Mouse (Mus musculus) adrenal gland, adult 18-20 months (tissue): ENCODE results near the gene Gm28053. TPM values are rescaled to one million over a fixed set of nuclear protein-coding genes. Genes with fewer than 3 reads are reported as not detected.
A peak's percentile ranks its signal among the peaks of the same experiment; 100 is the strongest.

ENCODE experiments used
- DNase-seq, 2 experiments: peaks; one replicate each; pipeline ENCODE4 v3.0.0; 2021 to 2022; ENCODE audit warnings: low spot score in 2 of 2
- total RNA-seq, 2 experiments: library from RNA; stranded (reverse); gene quantifications; 1 replicate in 1 of 2; 2 replicates in 1 of 2; pipeline ENCODE4 v1.2.3; 2021

Gene Gm28053
- total RNA-seq, 2 experiments from 2014 or later: 2.0 to 3.0 TPM

DNA sequence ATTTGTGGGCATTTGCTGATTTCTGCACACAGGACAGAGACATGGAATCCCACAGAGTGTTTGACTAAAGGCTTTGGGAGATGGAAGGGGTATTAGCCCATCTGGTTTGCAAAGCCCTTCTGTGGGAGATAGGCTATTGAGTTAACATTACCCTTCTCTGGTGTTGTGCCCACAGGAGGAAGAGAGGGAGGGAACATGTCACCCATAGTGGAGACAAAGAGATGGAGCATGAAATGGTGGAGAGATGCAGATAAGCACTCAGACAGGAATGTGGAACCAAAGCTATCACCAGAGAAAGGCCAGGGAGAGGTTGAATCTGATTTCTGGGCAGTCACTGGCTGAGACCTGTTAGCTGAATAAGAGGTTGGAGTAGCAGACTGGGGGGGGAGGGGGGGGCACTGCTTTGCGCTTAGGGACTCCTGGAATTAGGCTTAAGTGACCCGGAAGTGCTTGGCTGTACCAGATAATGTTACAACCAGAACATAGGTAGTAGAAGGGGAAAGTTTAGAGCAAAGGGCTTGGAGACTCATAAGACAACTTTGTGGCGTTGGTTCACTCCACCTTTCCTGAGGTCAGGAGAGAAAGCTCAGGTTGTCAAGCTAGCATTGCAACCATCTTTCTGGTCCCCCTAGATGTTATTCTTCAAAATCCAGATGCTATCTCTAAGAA is 22.2 kb downstream of the Gm28053 start:
- DNase-seq: no peak

DNA sequence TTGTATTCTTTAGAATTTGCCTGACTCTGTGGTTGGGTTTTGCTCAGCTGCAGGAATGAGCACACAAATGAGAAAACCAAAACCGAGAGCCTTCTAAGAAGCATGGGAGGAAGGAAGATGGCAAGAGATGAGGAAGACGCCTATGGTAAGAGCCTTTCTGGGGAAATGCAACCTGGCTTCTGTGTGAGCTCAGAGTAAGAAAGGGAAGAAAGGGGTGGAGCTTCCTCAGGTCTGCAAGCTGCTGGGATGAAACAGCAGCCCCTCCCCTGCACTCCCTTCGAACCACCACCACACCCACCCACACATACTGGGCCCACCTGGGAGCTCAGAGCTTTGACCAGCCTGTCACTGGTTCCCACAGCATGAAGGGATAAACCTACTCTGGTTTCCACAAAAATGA is 22.9 kb downstream of the Gm28053 start:
- no peak for DNase-seq

DNA sequence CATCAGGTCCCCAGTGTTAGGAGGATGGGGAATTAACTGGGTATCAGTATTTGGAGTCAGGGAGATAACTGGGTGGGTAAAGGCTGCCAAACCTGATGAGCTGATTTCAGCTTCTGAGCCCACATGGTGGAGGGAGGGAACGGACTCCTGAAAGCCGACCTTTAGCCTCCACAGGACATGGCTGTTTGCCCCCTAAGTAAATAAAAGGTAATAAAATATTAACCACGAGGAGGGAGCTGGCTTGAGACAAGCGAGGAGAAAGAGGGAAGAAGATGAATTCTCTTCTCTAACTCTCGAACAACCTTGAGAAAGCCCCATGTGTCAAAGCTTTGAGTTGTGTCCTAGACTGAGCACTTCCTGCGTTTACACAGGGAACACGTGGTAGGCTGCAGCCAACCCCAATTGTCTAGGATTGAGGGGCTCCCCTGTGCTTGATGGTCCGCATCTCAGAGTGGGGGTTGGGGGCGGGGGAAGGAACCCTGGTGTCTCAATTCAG is 23.4 kb downstream of the Gm28053 start:
- DNase-seq: no peak

DNA sequence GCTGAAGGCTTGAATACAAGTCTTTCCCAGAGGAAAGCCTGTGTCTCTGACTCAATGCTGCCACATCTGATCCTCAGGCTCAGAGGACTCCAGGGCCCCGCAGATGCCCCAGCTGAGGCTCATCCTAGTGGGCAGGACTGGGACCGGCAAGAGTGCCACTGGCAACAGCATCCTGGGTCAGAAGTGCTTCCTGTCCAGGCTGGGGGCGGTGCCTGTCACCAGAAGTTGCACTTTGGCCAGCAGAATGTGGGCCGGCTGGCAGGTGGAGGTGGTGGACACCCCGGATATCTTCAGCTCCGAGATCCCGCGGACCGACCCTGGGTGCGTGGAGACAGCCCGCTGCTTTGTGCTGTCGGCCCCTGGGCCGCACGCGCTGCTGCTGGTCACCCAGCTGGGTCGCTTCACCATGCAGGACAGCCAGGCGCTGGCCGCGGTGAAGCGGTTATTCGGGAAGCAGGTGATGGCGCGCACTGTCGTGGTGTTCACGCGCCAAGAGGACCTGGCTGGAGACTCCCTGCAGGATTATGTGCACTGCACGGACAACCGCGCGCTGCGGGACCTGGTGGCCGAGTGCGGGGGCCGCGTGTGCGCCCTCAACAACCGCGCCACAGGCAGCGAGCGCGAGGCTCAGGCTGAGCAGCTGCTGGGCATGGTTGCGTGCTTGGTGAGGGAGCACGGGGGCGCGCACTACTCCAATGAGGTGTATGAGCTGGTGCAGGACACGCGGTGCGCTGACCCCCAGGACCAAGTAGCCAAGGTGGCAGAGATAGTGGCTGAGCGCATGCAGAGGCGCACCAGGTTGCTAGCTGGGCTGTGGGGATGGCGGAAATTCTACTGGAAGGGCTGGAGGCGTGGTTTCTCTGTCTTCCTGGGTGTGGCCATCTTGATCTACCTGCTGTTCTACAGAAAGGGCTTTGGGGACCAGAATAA is 24.3 kb downstream of the Gm28053 start:
- peak in 1 of 2 experiments; percentile 12 for DNase-seq

DNA sequence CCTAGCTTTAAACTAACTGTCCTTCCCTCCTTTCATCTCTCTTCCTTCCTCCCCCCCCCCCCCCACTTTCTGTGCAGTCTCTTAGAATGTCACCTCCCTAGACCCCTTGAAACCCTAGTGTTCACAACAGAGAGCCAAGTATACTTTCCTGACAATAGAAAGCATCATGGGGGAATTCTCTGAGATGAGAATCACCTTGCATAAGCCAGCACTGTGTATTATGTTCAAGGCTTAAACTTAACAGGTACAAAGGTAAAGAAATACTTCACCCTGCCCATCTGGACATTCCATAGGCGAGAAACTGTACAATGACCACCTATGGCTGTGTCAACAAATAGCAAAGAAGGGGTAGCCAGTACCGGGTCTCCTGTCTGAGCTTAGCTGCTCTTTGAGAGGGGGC is 27.1 kb downstream of the Gm28053 start:
- no peak for DNase-seq

DNA sequence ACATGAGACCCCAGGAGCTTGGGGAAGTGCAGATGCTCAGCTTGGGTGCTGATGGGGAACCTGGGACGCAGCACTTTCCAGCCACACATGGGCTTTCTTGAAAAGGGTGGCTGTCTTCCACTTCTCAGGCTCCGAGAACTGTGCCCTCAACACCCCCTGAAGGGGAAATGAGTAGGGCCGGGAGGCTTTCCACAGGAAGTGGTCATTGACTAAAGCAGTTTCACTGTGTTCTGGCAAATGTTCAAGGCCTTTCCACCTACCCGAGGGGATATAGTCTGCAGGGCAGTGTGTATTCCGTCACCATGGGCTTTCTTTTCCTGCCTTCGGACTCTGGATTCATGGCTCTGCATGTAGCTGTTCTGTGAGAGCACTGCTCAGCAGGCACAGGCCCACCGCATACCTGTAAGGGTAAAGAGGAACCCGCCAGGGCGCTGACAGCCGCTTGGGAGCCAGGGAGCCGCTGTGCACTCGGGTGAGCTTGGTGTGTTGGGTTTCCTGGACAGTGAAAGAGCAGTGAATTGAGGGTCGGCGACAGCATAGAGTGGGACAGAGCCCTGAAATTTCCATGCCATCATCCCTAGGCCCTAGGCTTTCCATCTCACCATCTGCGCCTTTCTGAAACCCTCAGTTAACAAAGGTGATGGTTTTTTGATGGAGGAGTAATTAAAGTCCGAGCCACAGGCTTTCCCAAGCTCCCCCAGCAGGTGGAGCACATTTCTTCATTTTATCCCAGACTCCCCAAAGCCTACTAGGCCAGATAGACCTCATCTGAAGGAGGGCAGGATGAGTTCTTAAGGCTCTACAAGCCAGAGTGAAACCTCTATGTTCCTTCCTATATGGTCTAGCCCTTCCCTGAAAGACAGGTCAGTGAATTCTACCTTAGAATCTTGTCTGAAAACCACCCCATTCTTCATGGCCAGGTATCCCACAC is 27.8 kb downstream of the Gm28053 start, which contains the start of gene Gimap5:
TSS of gene Gimap5 (plus strand) at position 239 of the 931 bp plus-strand sequence.
- peak; percentile 22 to 38 for DNase-seq

DNA sequence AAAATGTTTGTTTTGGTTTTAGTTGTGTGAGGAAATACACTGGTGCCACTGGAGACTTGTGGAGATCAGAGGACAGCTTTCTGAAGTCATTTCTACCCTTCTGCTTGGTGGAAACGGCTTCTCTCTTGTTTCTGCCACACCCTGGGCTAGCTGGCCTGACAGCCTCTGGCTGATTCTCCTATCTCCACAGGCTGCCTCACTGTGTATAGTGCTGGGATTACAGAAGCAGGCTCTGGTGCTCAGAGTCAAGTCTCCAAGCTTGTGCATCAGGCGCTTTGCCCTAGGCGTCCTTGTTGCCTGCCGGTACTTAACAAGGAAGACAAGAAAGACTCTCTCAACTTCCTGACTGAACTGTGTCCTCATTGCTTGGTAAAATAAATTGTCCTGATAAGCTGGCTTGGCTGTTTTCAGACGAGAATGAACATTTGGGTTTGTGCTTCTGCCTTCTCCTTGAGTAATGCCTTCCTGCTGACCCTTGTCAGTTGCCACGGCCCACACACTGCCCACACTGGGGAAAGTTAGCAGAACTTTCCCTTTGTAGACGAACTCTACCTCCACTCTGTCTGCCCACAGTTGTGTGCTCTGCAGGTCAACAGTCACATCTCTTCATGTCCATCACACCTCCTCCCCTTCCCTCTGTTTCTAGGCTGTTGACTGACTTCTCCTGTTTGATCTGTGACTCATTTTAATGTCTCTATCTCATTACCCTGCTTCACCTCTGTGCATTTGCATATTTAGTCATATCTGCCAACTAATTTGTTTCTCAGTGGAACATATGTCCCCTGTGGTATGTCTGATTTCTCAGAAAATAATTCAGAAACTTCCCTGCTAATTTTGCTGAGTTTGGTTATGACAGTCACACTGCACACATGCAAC is 28.9 kb downstream of the Gm28053 start:
- no peak for DNase-seq

DNA sequence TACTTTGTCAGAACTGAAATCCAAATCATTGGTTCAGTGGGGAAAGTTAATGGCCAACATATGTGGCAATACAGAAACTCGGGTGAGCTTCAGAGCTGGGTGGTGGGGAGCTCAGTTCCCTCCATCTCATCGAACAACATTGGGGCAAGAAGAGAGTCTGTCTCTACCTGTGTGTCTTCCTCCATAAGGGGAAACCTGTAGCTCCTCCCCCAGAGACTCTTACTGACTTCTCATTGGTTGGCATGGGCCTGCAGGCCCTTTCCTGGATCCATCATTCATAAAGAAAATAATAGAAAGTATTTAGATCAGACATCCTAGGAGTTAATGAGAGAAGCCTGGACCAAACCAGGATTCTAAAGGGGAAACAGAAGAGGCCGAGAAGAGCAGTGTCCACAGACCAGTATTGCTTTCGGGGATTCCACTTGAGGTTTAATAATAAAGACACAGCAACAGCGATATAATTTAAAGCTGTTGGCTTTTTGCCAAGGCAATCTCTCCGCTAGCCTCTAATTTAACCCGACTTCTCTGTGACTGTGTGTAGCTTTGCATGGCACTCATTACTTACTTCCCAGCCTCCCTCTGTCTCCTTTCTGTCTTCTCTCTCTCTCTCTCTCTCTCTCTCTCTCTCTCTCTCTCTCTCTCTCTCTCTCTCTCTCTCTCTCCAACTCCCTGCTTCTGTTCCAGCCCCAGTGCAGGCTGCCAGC is 45.3 kb downstream of the Gm28053 start:
- DNase-seq: no peak

DNA sequence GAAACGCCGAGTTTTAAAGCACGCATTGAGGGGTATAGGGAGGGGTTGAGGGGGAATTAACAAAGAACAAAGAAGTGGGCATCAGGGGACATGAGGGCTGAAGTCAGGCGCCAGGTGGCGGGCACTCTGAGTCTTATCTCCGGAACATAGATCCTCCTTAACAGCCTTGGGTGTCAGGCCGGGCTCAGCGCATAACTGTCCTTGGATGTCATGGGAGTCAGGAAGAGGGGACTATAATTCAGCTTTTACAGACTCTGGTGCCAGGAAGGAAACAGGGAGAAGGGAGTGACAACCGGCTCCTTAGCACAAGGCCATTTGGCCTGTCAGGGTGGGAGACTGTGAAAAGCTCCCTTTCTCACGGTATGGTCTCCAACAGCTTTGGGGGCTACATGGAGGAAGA is 46.1 kb downstream of the Gm28053 start:
- DNase-seq: no peak

DNA sequence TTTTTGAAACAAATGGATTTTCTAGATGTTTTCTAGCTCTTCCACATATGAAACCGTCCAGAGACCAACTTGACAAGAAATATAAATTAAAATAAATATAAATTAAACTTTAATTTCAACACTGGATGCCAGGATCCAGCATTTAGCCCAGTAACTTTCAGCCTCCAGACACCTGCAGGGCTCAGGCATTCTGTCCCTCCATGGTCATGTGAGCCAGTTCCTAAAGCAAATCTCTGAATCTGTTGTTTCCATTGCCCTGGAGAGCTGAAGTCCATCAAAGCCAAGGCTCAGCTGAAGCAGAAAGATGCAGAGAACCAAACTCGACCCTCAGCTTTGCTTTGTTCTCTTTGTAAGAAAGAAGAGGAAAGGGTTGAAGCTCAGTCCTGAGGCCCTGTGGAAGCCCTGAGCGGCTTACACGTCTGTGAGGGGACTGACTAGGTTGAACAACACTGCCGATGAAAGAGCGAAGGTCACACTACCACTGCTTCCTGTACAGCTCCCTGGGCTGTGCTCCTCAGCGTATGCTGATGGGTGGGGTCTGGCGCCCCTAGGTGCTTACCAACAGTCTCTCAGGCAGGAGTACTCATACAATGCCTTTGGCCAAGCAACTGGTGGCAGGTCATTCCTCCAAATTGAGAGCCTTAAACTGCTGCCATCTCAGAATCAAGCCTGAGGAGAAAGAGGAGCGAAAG is 49.9 kb downstream of the Gm28053 start:
- no peak for DNase-seq

DNA sequence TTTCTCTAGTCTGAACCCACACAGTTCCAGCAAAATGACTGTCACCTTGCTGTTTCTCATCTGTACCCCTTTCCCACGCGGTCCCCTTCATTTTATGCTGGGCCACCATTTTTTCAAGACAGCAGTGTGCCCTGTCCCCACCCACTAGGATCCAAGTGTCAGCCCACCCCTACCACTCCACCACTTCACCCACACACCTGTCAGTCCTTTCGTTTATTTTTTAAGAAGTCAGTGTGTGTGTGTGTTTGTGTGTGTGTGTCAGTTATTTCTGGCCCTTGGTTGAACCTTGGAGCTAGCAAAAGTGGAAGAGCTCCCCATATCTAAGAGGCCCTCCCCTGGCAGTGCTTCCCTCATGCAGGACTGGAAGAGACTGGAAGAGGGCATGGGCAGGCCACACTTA is 50.5 kb downstream of the Gm28053 start:
- no peak for DNase-seq

DNA sequence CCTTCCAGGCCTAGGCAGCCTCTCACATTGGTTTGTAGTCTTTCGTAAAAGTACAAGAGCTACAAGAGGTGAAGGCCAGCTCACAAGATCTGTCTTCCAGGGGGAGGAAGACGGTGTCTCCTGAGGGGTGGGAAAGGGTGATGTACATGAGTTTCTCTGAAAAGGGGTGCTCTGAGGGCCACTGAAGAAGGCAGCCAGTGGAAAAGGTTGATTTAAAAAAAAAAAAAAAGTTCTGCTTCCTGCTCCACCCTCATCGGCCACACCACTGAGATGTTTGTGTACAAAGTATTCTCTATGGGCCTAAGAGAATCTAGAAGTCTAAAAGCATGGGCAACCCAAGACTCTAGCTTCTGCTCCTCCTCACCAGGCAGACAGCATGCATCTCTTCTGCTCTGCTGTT is 52.3 kb downstream of the Gm28053 start, which contains the start of gene Gimap3:
TSS of gene Gimap3 (minus strand) at position 156 of the 400 bp plus-strand sequence.
- DNase-seq: no peak

DNA sequence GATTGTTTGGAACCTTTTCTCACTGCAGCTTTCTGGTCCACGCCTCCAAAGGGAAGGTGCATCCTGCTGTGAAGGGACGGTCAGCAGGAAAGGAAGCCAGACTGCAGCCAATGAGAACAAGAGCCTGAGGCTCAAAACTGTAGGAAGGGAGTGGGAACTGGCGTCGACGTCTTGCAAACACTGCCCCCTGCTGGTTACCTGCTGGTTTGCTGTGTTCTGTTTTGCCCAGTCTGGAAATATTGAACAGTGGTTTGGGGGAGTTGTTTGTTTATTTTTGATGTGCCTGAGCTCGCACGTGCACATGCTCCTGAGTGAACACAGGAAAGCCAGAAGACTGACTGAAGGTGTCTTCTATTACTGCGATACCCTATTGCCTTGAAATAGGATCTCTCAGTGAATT is 53.6 kb downstream of the Gm28053 start:
- DNase-seq: peak; percentile 86

DNA sequence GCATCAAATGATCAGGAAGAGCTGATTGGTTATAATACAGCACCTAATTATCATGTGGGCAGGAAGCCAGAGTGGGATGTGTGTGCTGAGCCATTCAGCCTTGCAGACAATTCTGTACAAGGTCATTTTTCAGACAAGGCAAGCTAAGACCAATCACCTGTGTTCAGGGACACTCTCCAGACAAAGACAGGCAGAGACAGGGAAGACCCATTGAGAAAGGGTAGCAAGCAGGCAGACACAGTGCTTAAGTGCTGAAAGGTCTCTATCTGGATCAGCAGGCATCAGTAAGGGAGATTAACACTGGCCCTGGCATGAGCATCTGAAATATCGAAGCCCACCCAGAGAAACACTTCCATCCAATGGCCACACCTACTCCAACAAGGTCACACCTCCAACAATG is 66.0 kb downstream of the Gm28053 start:
- DNase-seq: no peak

DNA sequence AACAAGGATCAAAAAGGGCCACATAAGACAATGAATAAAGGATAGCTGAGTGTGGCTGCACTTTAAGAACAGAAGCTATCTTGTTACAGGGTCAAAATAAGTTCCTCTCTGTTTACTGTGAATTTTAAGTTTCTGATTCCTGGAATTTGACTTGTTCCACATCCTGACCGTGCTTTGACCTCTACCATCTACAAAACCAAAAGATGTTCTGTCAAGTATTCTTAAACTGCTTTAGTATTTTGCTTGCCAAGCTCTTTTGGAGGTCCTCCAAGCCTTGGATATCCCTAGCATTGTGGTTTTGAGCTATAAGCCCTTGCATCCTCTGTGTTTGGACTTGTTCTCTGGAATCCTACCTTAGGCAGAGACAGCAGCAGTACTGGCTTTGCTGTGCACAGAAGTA is 66.8 kb downstream of the Gm28053 start:
- no peak for DNase-seq

DNA sequence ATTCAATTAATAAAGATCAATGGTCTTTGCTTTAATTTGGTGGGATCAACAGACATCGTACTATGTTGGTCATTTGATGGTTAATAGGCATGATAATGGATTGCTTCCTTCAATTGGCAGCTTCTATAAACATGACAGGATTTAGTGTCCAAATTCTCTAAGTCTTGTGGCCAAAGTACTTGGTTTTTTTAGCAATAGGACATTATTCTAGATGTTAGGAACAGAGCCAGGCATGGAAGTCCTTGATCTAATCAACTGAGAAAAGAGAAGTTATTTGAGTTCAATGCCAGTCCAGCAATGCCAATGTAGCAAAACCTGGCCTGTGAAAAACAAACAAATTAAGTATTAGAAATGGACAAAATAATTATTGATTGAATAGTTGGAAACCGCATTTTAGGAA is 67.2 kb downstream of the Gm28053 start:
- no peak for DNase-seq

DNA sequence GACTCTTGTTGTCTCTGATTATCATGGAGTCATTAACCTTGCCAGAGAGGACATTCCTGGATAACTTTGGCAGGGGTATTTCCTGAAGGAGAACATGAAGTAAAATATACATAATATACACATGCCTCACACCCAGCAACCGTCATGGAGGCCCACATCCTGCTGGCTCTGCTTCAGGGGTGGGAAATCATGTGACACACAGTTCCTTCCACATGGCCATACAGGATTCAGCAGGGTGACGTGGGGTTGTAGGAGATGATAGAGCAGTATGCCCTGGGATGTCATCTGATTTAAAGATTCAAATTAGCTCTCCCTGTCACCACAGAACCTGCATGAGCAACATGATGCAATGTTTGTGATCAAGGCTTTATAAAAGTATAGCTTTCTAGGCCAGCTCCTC is 69.5 kb downstream of the Gm28053 start:
- DNase-seq: no peak

DNA sequence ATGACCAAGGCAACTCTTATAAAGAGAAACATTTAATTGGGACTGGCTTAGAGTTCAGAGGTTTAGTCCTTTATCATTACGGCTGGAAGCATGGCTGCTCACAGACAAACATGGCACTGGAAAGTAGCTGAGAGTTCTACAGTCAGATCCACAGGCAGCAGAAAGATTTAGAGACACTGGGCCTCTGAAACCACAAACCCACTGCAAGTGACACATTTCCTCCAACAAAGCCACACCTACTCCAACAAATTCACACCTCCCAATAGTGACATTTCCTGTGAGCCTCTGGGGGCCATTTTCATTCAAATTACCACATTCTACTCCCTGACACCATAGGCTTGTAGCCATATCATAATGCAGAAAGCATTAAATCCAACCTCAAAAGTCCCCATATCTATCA is 83.5 kb downstream of the Gm28053 start:
- DNase-seq: no peak
